Mouse (Mus musculus): ENCODE measurements around the gene H2-M10.2.

DNA sequence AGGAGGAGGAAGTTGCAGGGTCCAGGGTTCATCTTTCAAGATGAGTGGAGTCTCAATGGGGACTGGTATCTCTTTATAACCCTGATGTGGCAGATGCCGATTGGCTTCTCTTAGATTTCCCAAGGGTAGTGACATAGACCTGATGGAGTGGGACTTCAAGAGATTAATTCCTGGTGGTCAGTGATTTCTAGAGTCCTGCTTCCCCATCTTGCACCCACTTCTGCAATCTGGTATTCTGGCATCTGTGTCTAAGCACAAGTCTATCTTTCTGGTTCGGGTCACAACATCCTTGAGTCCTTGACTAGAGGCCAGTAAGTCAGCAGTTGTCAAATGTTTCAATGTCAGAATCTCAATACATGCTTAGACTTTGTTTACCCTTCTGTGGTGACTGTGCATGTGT is at the start of gene H2-M10.2:
- TF ChIP-seq POLR2A (IDR thresholded peaks at IDR 0.05; ENCODE audit: low read depth, low read length) (no peak), CTCF (IDR thresholded peaks at IDR 0.05; ENCODE audit: extremely low read depth, insufficient read length, insufficient replicate concordance, low read depth, low read length) (no peak)
